Mouse (Mus musculus) olfactory bulb, adult 2 months (tissue): ENCODE data around the gene Olfr270.

Experiments
- CTCF ChIP-seq: fragments of 200-500 bp; IDR thresholded peaks from 2 replicates; pipeline ENCODE4 v1.5.1; 2012; ENCODE audit warnings: low read depth, mild to moderate bottlenecking, low read length, moderate library complexity; ENCODE audit not compliant: insufficient read depth
- POLR2A ChIP-seq: fragments of 200-500 bp; IDR thresholded peaks from 2 replicates; pipeline ENCODE4 v1.6.1; 2012; ENCODE audit warnings: mild to moderate bottlenecking, low read depth, low read length, moderate library complexity; ENCODE audit not compliant: insufficient read depth

DNA sequence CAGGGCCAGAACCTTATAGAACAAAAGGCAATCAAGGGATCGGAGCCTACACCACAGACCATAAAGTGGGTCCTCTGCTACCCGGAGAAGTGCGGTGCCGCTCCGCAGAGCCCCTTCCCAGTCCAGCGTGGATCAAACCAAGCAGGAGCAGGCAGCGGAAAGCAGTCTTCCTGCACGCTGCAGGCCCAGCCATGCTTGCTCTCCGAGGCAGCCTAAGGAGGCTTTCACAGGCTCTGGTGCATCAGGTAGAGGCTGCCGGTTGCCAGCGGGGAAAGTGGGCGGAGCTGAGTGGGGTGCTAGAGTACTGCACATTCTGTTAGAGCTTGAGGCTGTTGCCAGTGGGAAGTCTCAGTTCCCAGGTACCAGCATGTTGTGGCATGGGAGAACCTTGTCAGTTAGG lies 24.9 kb downstream of the Olfr270 start, which contains the start of gene Nipsnap3a:
- TF ChIP-seq POLR2A (no peak), CTCF (no peak)
